Mouse (Mus musculus): ENCODE data around the gene Pacsin2.

DNA sequence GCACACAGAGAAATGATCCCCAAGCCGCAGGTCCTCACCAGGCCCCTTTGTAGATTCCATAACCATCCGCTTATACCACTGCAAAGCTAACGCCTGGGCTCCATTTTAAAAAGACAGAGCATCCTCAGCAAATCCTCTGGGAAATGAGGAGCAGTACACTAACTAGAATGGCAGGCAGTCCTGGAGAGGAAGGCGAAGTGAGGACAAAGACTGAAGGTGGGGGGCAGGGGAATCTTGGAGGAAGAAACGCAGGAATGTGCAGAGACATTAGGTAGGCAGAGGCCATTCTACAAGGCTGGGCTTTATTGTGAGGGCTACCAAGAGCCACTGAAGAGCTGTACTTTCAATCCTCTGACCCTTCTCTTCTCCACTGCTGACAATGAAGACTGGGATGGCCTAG lies 19.0 kb downstream of the Pacsin2 start:
- TF ChIP-seq POLR2A (IDR thresholded peaks at IDR 0.05; ENCODE audit: insufficient read depth, low read depth, low read length) (no peak), CTCF (IDR thresholded peaks at IDR 0.05; ENCODE audit: insufficient read depth, low read depth, low read length) (no peak)

All from olfactory bulb, adult 2 months (tissue).